Mouse (Mus musculus): ENCODE measurements around the gene Gm10392.

The Gm10392 gene

DNA sequence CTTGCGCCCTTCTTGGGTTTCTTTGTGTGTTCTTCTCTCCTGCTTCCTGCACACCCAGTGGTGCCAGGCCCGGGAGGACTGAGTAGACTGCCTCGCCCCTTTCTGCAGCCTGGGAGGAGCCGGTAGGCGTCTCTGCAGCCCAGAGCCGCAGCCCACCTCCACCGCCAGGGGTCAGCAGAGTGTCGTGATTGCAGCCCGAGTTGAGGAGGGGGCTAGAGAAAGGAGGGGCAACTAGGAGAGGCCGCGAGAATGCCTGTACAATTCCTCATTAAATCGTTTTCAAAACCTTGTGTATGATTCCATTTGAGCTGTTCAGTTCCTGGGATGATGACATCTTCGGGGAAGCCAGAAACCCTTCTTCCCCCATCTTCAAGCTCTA lies 27.9 kb downstream of the Gm10392 start:
- DNase-seq, result peak; percentile 87

DNA sequence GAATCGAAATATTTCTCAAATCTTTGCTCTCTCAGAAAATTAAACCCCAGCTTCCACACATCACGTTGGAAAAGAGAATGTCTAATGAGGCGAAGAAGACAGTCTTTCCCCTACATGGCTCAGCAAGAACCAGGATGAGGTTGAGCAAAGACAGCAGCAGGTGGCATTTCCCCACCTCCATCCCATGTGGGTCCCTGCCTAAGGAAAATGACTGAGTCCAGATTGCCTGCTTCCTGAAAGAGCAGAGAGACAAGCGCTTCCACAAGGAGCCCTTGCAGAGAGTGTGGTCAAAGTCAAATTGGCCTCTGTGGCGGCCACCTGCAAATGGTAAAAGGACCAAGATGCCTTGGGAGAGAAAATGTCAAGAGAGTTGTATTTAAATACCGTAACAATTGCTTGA lies 28.5 kb downstream of the Gm10392 start:
- DNase-seq, result peak; percentile 57

DNA sequence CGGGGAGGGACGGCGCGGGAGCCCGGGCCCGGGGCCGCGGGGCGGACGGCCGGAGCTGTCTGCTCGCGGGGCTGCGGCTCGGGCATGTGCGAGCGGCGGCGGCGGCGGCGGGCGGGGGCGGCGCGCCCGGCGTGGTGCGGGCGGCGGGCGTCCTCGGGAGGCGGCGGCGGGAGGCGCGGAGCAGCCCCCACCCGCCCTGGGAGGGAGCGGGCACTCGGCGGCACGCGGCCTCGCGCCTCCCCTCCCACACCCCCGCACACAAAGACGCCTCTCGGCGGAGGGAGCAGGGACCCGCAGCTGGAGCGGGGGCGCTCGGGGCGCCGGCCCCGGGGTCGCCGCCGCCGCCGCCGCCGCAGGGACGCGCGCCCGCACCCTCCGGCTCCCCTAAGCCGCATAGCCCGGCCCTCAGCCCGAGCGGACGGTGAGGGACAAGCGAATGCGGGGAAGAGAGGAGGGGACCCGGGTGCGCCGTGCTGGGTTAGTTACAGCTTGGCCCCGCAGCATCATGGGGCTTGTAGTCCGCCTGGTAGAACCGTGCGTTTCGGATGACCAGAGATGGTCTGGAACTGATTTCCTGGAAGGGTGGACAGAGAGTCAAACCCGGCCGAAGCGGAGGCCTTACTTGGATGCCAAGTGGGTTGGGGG lies 29.3 kb downstream of the Gm10392 start, which contains the start of gene Ankrd13b:
Gene Ankrd13b, minus strand, starts transcription at position 88 of the 645 bp plus-strand sequence.
- peak; percentile 87 for DNase-seq

DNA sequence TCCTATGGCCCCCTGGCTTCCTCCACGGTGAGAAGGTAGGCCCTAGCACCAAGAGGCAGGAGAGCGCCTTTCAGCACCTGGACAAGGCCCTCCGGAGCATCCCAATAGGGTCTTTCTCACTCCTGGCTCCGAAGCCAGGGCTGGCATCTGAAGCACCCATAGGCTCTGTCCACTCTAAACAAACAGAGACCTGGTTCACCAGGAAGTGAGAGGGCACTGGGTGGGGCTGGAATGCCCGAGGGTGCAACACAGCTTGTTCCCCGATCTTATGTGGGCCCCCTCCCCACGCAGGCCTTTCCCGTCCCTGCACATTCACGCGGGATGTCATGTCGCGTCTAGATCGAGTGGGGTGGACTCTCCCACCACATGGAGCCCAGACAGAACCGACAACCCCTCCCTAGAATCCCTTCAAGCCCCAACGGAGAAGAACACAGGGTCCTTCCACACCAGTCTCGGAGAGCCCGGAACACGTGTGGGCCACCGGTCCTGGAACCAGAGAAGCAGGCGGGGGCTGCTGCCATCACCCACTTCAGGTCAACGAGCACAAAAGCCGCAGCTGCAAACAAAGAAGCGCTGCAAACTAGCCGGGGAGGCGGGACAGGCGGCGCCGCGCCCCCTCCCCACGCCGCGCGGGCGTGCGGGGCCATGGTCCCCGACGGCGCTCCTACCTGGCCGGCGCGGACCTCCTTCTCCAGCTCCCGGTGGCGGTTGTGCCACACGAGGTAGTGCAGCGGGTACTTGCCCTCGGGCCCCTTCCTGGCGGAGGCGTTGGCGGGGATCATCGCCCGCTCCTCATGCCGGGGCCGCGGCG lies 30.0 kb downstream of the Gm10392 start:
- peak; percentile 70 for DNase-seq

DNA sequence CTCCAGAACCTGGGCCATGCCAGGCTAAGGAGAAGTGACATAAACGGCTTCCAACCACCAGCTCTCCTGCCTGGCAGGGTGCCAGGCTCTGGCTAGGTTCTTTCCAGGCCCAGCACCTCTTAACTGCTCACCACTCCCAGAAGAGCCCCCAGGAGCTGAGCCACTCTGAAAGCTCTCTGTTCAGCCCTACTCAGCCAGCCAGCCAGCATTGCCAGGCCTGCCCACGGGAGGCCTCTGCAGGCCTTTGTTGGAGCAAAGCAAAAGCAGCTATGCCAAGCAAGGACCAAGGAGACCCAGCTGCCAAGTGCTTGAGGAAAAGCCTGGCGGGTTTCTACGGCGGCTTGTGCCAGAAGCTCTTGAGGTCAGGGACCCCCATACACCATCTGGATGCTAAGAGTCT lies 32.2 kb downstream of the Gm10392 start:
- peak; percentile 81 for DNase-seq

DNA sequence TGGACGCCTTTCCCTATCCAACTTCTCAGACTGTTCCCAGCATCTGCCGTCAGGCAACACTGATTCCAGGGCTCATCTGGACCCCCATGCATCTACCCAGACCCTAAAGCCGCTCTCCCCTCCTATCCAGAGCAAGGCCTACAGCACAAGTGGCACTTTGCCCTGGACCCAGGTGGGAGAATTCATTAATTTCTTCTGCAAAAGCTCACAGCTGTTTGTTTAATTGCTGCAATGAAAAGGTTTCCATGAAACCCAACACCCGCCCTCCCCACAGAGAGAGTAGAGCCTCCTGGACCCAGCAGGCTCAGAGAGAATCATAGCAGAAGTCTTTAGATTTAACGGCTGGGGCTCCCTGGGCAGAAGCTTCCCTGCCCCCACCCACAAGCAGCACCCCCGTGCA lies 33.8 kb downstream of the Gm10392 start:
- no peak for DNase-seq

DNA sequence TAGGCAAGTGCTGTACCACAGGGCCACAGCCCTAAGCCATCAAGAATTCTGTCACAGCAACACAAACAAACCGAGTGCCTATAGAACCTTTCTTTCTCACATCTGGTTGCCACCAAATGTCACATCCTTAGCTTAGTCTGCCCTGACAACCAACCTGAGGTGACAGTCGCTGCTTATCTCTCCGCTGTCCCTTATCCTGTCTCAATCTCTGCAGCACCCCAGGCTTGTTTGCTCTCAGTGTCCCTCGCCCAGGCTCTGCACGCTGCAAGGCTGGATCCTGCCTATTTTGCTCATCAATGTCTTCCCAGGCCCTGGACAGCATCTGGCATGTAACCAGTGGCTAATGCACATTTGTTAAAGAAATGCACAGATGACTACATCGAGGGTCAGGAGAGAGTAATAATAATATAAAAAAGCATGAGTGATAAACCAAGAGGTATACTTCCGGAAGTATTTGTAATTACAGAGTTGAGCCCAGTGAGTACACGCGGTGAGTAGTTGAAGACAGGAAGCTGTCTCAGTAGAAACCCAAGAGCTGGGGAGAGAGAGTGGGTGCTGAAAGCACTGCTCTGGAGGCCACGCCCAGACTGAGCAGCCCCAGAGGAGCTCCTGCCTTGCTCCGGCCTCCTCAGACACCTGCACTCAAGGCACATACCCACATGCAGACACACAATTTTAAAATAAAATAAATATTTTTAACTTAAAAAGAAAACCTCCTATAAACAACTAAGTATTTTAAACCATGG lies 35.3 kb downstream of the Gm10392 start:
- peak; percentile 20 for DNase-seq

DNA sequence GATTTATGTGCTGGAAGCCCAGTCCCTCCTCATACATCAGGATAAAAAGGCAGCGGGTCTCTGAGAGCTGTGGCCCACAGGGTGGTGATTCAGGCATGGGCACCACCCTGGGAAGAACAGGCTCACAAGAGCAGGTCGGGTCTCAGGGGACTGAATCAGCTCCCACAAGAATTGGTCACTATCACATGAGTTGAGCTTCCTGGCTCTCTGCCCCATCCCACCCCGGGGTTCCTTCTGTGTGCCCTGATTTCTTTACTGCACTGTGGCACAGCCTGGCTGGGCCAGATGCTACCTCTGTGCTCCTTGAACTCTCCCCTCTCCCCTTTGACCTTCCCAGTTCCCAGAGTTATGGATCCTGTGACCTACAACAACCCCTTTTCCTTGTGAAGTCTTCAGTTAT lies 36.0 kb downstream of the Gm10392 start:
- DNase-seq, result peak; percentile 48

DNA sequence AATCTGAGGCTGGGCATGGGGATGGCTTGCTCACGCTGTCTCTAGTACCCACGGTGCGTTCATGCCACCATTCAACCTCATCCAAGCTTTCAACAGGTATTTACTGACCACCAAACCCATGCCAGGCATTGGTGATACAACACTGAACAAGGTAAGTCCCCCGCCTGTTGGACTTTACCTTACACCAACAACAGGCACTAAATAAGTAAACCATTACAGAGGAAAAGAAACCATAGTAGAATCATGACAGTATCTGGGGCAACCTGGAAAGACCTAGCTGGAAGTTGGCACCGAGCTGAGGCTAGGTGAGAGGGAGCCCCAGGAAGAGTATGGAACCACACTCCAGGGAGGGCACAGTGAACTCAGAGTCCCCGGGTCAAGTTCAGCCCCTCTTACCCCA lies 42.1 kb downstream of the Gm10392 start:
- DNase-seq, result no peak

DNA sequence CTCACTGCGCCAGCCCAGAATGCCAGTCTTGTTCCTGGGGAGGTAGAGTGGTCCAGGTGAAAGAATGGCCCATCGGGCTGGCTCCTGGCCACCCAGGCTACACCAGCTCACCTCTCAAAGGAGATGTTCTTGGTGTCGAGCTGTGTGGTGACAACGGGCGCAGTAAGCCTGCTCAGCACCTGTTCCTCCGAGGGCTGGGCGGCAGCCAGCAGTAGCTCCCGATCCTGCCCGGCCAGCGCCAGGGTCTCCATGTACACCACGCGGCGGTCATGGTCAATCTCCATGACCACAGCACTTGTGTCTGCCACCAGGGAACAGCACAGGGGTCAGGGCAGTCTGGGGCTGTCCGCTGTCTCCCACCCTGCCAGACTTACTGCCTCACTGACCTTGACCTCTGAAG lies 42.8 kb downstream of the Gm10392 start:
- no peak for DNase-seq

DNA sequence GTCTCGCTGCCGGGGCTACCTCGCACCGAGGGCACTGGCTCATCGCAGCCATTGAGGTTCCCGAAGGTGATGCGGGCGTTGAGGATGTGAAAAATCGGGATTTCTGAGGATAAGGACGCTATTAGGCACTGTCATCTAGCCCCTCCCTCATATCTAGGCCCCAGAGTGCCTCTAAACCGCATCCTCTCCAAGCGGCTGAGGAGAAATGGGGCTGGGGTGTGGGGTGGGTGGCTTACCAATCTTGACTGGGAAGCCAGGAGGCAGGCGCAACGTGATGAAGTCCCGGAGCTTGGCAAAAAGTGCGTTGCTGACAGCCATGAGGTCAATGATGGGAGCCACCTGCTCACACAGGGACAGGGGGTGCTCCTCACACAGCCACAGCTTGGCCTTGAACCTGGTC lies 46.2 kb downstream of the Gm10392 start:
- no peak for DNase-seq

DNA sequence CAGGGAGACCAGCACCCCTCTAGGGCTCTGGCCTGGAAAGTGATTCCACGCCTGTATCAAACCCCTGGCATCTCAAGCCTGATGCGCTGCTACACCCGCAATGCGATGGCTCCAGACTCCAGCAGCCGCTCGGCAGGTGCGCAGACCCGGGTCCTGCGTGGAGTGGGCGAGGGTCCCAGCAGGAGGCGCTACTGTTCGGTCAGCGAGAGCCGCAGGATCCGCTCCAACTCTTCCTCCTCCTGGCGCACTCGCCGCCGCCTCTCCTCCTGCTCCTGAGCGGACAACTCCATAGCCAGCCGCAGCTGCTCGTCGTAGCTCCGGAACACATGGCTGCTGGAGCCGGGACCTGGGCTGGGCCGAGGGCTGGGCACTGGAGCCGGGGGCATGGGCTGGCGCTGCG lies 47.6 kb downstream of the Gm10392 start:
- DNase-seq, result no peak

DNA sequence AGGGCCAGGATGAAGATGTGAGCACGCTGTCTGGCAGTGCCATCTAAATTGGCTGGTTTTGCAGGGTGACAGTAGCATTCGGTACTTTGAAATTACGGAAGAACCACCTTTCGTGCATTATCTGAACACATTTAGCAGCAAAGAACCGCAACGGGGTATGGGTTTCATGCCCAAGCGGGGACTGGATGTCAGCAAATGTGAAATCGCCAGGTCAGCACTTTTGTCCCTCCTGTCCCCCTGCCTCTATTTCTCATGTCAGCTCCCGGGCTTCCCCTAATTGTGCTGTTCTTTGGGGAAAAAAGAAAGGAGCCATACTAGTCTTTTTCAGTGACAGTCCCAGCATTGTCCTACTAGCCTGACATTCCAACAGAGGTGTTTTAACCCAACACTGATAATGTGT lies 50.6 kb downstream of the Gm10392 start:
- no peak for DNase-seq

DNA sequence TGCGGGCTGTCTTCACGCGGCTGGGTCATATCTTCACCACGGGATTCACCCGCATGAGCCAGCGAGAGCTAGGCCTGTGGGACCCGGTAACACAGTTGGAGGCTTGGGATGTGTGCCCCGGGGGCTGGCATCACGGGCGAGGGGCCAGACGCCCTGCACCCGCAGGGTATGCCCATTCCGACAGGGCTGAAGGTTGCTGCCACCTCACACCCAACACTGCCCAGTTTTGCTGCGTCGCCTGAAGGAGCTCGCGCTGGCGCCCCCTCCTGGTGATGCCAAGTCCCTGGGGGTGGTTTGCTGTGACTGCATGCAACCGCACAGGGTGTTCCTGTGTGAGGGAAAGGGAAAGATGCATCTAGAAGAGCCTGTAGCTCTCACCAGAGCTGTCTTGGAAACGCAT lies 51.2 kb downstream of the Gm10392 start:
- peak; percentile 74 for DNase-seq

DNA sequence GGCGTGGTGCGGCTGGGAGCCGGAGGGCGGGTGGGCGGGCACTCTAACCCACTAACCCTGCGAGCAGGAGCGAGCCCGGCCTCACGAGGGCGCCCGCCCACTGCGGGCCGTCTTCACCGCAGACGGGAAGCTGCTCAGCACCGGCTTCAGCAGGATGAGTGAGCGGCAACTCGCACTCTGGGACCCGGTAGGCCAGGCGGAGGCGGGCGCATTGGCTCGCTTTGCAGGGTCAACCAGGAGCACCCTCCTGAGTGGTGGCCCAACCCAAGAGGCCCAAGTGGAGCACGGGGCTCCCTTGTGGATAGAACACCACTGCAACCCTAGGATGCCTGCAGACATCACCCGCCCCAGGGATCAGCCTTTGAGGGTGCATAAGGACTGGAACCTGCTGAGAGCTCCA lies 51.8 kb downstream of the Gm10392 start:
- no peak for DNase-seq

Measured in cerebellum, adult 11-12 months (tissue).